Mouse (Mus musculus) testis, adult 2 months (tissue): ENCODE results near the gene Fam43b.

Source experiments
- CTCF ChIP-seq: fragments of 200-500 bp; IDR thresholded peaks from 2 replicates; pipeline ENCODE4 v1.5.1; 2012; ENCODE audit warnings: low read depth, mild to moderate bottlenecking, inconsistent platforms, low read length, moderate library complexity; ENCODE audit not compliant: control insufficient read depth, insufficient read depth, insufficient replicate concordance
- POLR2A ChIP-seq: fragments of 200-500 bp; IDR thresholded peaks from 2 replicates; pipeline ENCODE4 v1.6.1; 2012; ENCODE audit warnings: low read depth, mild to moderate bottlenecking, inconsistent platforms, low read length, moderate library complexity; ENCODE audit not compliant: control insufficient read depth

- TF ChIP-seq POLR2A (no peak), CTCF (no peak)
Observed at GRCm38 (mm10) chr4:138355496-138355895, 40.8 kb downstream of the Fam43b start.
